Mouse (Mus musculus) liver (tissue): ENCODE data around the gene Abhd13.

ENCODE experiments used
- DNase-seq: peaks from one replicate; pipeline ENCODE4 v3.0.0-alpha.2; 2020; ENCODE audit warnings: mixed read lengths

The Abhd13 gene

DNA sequence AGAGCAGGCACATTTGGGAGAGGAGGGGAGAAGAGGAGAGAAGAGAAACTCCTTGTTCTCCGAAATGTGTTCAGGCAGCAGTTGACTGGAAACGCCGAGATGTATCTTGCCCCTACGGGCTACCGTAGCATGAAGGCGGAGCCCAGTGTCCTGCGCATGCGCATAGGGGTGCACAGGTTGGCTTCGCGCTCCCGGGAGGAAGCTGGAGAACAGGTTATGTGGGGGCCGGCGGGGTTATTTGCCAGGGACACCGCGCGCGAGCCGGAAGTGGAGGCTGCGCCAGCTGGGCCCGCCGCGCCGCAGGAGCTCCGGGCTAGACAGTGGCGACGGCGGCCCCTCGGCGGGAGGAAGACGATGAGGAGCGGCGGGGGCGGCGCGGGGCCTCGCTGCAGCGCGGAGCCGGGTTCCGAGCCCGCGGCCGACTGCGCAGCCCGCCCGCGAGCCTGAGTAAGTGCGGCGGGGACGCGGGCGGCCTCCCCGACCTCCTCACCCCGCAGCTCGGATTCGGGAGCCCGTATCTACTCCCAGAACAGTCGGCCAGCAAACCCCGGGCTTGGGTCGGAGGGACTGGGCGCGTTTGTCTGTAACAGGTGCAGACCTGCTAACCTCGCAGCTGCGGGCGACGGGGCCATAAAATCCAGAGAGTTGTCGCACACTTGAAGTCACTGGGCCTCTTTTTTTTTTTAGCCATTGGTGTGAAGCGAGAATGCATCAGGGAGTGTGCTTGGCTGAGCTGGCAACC, at the start of gene Abhd13, which contains the start of gene Lig4:
TSS of gene Abhd13 (plus strand) at position 135 of the 742 bp plus-strand sequence.
TSS of gene Lig4 (minus strand) at position 114 of the 742 bp plus-strand sequence.
- peak; percentile 98 for DNase-seq

DNA sequence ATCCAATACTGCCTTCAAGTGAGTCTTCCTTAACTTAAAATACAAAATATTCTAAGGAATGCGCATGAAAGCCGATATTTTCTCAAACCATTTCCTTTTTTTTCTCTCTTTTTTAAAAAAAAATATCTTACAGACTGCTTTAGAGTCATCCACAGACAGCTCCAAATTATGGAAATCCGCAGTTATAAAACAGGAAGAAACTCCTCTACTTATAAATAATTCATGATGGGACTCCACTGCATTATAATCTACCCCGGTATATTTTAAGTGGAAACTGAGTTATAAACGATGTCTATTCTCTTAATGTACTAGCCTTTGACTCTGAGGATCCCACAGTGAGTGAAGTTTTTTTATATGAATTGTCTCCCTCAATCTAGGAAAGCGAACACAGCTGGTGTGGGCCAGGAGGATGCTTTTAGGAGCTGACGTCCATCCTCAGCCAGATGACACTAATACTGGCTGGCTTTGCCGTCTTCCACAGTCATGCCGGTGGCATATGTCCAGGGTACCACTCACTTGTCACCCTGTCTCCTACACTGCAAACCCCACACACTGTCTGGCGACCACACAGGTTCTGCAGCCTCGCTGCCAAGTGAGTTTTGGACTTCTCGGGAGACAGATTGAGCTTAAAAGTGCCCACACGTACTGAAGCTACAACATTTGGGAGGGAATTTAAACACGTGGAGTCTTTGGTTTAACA, 47.6 kb upstream of the Abhd13 start:
- no peak for DNase-seq

DNA sequence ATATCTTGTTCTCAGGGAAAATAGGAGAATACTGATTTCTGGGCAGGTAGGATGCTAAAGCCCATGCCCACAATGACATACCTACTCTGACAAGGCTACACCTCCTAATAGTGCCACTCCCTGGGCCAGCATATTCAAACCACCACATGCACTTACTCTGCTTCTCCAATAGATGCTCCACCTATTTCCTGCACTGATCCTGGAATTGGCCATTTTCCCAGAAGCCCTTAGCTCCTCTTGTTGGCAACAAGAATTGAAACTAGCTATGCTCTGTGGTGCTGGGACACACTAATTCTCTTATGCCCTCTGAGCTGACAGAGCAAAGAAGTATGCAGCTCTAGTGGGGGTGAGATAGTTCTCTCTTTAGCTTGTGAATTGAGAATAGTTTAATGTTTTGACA, 44.8 kb upstream of the Abhd13 start:
- DNase-seq: no peak

DNA sequence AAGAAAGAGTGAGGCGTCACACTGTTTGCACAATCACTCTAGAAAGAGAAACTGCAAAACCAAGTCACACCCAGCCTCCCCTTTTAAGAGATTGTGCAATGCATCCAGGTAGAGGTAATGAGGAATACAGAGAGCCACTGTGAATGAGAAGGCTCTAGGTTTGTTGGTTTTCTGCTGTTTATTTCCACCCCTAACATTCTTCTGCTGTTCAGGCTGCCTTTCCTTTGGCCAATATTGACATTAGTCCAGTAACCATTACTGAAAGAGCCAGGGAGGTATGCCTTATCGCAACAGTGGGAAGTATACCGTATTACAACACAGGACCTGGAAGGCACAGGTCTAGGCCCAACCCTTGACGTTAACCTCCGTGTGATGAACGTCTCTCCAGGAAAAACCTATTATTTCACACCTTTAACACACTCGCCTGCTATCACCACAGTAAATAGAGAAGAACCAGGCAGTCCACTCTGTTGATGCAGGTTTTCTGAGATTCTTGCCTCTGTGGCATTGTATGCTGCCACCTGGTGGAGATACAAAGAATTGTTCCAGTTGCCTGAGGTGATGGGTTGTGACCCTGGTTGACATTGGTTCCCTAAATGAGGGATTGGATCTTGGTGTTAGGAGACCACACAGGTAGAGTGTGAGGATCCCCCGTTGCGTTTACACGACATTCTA, 42.5 kb upstream of the Abhd13 start:
- DNase-seq: peak; percentile 15

DNA sequence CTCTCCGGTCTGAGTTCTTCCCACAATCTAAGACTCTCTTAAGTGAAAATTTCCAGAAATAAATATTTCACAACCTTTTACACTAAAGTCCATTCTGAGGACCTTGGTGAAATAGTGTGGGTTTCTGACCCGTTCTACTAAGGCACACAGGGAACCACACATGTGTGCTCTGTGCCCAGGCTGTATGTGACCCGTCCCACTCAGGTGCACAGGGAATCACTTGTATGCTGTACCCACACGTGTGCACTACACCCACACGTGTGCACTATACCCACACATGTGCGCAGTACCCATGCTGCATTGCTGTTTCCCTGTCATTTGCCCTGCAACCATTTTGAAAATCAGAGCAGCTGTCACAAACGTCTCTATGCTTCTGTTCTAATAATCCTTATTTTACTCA, 41.9 kb upstream of the Abhd13 start:
- DNase-seq: no peak

GRCm38 (mm10) chr8:9949134-9949890, 28.2 kb upstream of the Abhd13 start:
- no peak for DNase-seq

DNA sequence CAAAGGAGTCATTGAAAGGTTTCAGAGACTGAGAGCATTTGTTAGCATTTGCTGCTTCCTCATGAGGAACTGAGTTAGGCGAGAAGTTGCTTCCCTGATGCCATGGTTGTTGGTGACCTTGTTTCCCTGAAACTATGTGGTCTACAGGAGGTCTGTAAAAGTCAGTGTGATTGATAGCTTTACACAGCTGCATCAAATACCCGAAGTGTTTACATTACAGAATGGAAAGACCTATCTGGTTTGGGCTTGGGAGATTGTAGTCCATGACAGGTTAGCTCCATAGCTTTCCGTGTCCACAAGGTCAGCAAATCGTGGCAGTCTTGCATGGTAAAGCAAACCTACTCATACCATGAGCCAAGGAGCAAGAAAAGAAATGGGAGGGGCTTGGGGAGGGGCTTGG, 19.2 kb upstream of the Abhd13 start:
- no peak for DNase-seq

DNA sequence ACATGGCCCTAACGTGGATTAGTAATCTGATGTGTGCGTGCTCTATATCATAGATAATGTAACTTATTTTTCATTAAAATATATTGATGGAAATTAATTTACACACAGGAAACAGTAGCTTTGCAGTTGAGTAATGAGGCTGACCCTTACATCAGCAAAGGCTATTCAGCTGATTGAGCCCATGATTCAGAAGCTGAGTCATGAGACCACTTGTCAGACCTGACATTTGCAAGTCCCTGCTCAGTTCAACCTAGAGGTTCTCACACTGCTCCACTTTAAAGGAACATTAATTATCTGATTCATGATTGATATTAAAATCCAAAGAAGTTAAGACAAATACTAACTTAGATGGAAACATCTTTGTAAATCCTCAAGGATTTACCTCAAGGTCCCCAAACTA, 17.6 kb upstream of the Abhd13 start:
- no peak for DNase-seq

DNA sequence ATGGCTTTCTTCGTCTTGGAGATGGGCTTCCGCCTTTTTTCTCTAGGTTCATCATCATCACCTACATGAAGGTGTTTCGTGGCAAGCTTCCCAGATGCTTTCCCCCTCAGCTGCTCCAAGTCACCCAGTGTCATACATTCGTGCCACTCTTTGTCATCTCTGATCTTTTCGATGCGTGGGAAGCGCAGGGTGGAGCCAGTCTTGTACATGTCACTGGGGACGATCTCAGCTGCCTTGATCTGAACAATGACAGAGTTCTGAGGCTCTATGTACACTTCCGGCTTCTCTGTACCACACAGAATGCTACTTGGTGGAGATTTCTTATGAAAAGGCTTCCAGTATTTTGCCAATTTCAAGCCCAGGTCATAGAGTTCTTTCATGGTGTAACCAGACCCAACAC, 5.6 kb upstream of the Abhd13 start:
- DNase-seq: no peak

GRCm38 (mm10) chr8:9975276-9975675, 2.2 kb upstream of the Abhd13 start:
- no peak for DNase-seq

- DNase-seq: peak; percentile 99
Observed at GRCm38 (mm10) chr8:9975898-9976611, 1.5 kb upstream of the Abhd13 start.

DNA sequence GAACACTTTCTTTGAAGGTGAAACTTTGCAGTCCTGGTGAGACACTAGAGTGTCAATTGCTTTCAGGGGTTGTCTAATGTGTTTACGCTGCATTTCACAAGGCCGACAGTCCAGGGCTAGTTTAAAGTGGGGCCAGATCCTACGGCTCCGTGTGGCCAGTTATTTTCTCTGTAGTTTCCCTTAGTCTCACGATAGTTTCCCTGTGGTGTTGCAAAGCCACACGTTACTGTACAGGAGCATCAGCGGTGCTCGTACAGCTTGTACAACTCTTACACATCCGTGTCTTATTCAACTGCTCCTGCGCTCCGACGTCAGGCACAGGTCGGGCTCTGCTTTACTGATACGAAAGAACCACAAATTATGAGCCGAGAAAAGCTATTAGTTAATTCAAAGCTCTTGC, 491 bp upstream of the Abhd13 start:
- peak; percentile 5 for DNase-seq

GRCm38 (mm10) chr8:9978475-9979230, 1.1 kb downstream of the Abhd13 start:
- DNase-seq: no peak

- no peak for DNase-seq
Observed at GRCm38 (mm10) chr8:9979746-9980145, 2.2 kb downstream of the Abhd13 start.

DNA sequence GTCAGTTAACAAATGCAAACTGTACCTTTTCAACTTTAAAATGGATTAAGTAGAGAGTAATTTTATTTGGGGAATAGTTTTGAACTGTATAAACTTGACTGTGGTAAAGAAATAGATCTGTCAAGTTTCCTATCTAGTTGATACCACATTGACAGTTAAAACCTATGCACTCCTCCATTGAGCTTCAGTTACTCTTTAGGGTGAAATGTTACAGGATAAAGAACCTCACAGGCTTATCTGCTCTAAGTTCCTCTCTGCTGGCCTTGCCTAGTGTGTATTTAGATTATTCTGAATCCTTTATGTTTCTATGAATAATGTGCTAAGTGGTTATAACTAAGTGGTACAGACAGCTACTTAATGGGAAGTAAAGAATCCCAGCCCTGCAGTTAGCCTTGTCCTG, 2.7 kb downstream of the Abhd13 start:
- DNase-seq: no peak

DNA sequence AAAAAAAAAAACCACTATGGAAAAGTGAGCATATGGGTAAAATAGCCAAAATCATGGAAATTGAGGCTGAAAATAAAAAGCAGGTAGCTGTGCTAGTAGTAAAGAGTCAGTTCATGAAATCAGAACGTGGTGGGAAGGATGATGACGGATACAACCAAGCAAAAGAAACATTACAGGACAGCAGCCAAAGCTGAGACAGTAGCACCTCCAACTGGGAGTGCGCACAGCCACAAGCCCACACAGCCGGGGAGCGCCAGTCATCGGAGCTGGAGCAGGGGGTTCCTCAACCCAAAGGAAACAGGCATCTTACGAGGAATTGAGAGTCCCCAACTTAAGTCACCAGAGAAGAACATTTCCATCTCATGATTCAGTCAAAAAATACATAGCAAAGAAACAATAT, 26.6 kb downstream of the Abhd13 start:
- DNase-seq: no peak

DNA sequence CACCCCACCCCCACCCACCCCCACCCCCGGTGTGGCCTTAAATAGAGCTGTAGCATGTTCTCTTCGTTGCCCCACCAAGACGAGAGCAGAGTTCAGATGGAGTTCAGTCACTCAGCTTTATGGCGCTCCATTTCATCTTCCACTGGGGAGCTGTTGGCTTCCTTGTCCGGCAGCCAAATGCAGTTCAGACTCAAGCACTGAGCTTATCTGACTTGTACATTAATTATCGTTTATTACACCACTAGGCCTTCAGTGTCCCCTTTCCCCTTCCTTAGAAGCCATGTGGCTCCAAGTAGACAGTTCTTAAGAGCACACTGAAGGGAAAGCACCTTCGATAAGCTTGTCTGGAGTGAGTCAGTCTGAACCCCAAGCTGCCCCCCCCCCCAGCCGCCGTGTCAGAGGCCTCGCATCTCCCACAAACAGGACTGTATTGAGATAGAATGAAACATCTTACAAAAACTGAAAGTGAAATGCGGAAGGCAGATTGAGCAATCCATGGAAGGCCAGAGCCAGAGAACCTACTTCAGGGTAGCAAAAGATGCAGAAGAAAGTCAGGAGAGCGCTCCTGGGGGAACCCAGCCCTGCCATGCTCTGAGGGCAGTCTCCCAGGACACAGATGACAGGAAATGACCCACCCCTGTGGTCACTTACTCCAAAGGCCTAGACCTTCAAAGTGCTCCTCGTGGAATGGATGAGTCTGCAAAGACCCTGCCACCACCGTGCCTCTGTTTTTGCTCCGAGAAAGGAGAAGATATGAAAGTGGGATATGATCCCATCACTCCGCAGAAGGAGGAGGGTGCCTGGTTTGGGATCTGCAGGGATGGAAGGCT, 28.9 kb downstream of the Abhd13 start, which contains the start of gene Tnfsf13b:
TSS of gene Tnfsf13b (plus strand) at position 312 of the 830 bp plus-strand sequence.
- no peak for DNase-seq

DNA sequence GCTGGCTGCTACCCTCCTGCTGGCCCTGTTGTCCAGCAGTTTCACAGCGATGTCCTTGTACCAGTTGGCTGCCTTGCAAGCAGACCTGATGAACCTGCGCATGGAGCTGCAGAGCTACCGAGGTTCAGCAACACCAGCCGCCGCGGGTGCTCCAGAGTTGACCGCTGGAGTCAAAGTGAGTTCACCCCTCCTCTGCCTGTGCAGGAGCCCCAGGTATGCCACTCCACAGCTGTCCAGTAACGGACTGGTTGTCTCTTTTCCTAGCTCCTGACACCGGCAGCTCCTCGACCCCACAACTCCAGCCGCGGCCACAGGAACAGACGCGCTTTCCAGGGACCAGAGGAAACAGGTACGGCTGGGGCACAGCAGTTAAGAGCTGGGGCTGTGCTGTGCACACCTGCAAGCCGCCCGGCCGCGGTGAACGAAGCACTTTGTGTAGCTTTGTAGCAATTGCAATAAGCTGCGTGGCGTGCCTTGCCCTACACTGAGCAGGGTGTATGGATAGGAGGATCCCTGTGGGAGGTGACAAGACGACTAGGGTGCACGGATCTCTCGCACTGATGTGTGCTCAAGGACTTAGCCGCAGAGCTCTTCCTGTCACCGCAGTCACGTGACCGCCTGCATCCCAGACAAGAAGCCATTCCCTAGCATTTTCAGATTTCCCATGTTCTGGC, 29.6 kb downstream of the Abhd13 start:
- no peak for DNase-seq

DNA sequence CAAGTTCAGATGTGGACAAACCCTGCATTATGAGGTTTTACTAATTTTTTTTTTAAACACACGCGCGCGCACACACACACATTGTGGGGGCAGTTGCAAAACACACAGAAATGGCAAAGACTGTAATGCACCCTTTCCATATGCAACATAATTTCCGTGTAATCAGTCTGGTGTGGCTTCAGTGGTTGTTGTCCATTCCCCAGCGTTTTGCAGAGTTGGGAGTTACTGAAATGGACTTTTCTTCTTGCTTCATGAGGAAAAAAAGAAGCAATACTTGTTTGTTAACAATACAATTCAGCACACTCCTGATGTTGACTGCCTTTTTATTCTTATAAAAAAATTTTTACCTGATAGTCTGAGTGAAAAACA, 30.1 kb downstream of the Abhd13 start:
- DNase-seq: no peak

GRCm38 (mm10) chr8:10016252-10016651, 38.7 kb downstream of the Abhd13 start:
- no peak for DNase-seq
